Mouse (Mus musculus) liver, adult 2 months (tissue): Measurements from ENCODE around the gene Cpne6. TPM values are rescaled to one million over a fixed set of nuclear protein-coding genes. Genes with fewer than 3 reads are reported as not detected.

Experiments used
- DNase-seq: peaks from one replicate; pipeline ENCODE4 v3.0.0-alpha.2; 2011; ENCODE audit warnings: low read depth, low spot score; ENCODE audit errors: extremely low read depth
- H3K27ac ChIP-seq: fragments of 200-500 bp; replicated peaks from 2 replicates; pipeline ENCODE4 v1.5.1; 2012; ENCODE audit warnings: low read depth, mild to moderate bottlenecking, control low read depth, inconsistent platforms, low read length; ENCODE audit not compliant: insufficient read depth
- H3K27me3 ChIP-seq: fragments of 200-500 bp; 2 replicates; pipeline ENCODE4 v1.6.1; 2012; ENCODE audit warnings: mild to moderate bottlenecking, moderate library complexity, low read length, inconsistent platforms; ENCODE audit not compliant: control insufficient read depth, insufficient read depth
- H3K36me3 ChIP-seq: fragments of 200-500 bp; 2 replicates; pipeline ENCODE4 v1.6.1; 2012; ENCODE audit warnings: low read length, inconsistent platforms; ENCODE audit not compliant: control insufficient read depth, insufficient read depth
- H3K4me1 ChIP-seq: fragments of 200-500 bp; 2 replicates; pipeline ENCODE4 v1.6.1; 2011; ENCODE audit warnings: low read length; ENCODE audit not compliant: control insufficient read depth, insufficient read depth
- H3K4me3 ChIP-seq: fragments of 200-500 bp; 2 replicates; pipeline ENCODE4 v1.5.1; 2011; ENCODE audit warnings: low read depth, mild to moderate bottlenecking, control low read depth, low read length, moderate library complexity; ENCODE audit not compliant: insufficient read depth
- H3K79me2 ChIP-seq: fragments of 200-500 bp; 2 replicates; pipeline ENCODE4 v1.6.1; 2012; ENCODE audit warnings: inconsistent platforms, mild to moderate bottlenecking, low read length, moderate library complexity; ENCODE audit not compliant: control insufficient read depth, insufficient read depth
- H3K9ac ChIP-seq: fragments of 200-500 bp; 2 replicates; pipeline ENCODE4 v1.6.1; 2012; ENCODE audit warnings: low read depth, mild to moderate bottlenecking, control low read depth, inconsistent platforms, low read length
- CTCF ChIP-seq: fragments of 200-500 bp; IDR thresholded peaks from 2 replicates; pipeline ENCODE4 v1.5.1; 2011; ENCODE audit warnings: low read depth, low read length, control low read depth
- POLR2A ChIP-seq: fragments of 200-500 bp; IDR thresholded peaks from 2 replicates; pipeline ENCODE4 v1.6.1; 2011; ENCODE audit warnings: low read length, control low read depth; ENCODE audit not compliant: insufficient read depth; ENCODE audit errors: extremely low read depth
- WGBS: fragments of 180-500 bp; shearing (Covaris S2); methylation state at CpG from one replicate; pipeline ENCODE4 v1.1.7; 2018; 5-methylcytosine and 5-hydroxymethylcytosine counted together
- polyA plus RNA-seq: library from polyadenylated mRNA; depleted of rRNA; stranded (reverse); fragments of >200 nt; gene quantifications from 2 replicates; pipeline ENCODE4 v1.2.3, GENCODE M21; 2012; rRNA removed
- total RNA-seq: library from RNA; depleted of rRNA; stranded (reverse); fragments of >200 nt; gene quantifications from 2 replicates; pipeline ENCODE4 v1.2.3, GENCODE M21; 2014; rRNA removed

Cpne6 gene
- total RNA-seq: not detected in 2 replicates
- polyA plus RNA-seq: not detected in 2 replicates

DNA sequence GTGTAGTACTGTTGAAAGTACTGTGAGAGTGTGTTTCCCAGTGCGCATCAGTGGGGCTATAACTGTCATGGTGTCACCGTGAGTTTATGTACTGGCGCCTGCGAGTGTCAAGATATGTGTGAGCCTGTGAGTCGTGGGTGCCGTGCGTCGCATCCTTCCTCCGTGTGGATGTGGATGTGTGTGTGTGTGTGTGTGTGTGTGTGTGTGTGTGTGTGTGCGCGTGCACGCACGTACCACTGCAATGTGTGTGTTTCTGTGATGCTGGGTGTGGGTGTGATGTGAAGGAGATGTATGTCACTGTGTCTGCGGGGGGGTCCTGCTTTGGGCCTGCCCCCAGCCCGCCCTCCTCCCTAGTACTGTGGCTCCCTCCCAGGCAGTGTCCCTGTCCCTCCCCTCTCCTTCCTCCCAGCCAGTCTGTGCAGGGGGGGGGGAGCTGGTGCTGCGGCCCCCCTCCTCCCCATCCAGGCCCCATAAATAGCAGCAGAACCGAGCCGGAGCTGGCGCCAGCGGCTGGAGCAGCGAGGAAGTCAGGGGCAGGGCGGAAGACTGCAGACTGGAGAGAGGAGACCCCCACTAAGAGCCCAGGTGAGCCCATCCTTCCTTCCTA is at the start of gene Cpne6:
Gene Cpne6 (plus strand): TSS at position 321 of the 607 bp plus-strand sequence.
- no peaks in the 10 kb centered on the region for H3K79me2 ChIP-seq
- WGBS: 78% methylated on average over 17 of the region's 22 CpGs
- H3K9ac ChIP-seq: no peak within 1 kb of the TSS
- H3K27ac ChIP-seq: no peak within 1 kb of the TSS
- H3K36me3 ChIP-seq: no peaks in the 10 kb centered on the region
- H3K4me1 ChIP-seq: no peaks in the 10 kb centered on the region
- no peak for DNase-seq
- TF ChIP-seq CTCF: no peak
- no peak for TF ChIP-seq POLR2A
- peaks cover 4% of the 10 kb centered on the region; the same call in 1 of the 2 replicates for H3K27me3 ChIP-seq
- H3K4me3 ChIP-seq: no peak within 1 kb of the TSS

DNA sequence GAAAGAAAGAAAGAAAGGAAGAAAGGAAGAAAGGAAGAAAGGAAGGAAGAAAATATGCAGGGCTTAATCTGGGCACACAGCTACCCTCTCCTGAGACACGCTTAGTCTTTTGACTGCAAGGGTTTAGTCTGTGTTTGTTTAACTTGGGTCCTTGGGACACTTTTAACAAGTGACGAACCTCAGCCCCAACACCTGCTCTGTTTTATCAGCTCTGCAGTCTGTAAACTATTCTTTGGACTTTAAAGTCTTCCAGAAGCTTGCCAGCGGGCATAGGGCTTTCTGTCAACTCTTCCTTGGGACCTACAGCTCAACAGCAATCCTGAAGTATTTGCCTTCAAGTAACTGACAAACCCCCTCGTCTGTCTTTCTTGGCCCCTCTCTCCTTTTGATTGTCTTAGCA is 48.5 kb upstream of the Cpne6 start:
- Histone ChIP-seq H3K36me3 (no peaks in the 10 kb centered on the region), H3K4me1 (peaks cover 17% of the 10 kb centered on the region), H3K79me2 (no peaks in the 10 kb centered on the region), H3K9ac (no peak overlapping the region), H3K4me3 (no peak overlapping the region), H3K27ac (no peak overlapping the region; the same call in 1 of the 2 replicates), H3K27me3 (no peaks in the 10 kb centered on the region)
- 13% methylated on average over 4 of the region's 4 CpGs for WGBS
- TF ChIP-seq POLR2A (no peak), CTCF (no peak)
- DNase-seq: peak; percentile 86

DNA sequence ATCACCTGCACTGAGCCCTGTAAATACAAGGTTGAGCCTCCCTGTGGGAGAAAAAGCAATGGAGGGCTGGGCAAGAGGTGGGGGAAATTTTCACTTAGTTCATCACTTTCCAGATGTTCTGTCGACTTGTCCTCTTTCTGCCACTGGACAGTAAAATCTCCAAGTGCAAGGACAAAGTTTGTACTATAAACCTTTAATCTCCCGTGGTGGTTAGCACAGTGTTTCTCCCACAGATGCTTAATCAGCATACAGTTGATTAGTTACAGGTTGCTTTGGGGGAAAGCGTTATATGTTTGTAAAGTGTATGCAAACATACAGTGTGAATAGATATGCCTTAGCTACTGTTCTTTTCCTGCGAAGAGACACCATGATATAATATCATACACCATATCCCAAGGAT is 43.8 kb upstream of the Cpne6 start:
- Histone ChIP-seq H3K4me1 (peaks cover 26% of the 10 kb centered on the region), H3K4me3 (no peak overlapping the region), H3K36me3 (no peaks in the 10 kb centered on the region), H3K27ac (no peak overlapping the region), H3K79me2 (no peaks in the 10 kb centered on the region), H3K9ac (no peak overlapping the region), H3K27me3 (no peaks in the 10 kb centered on the region)
- DNase-seq: no peak
- no peak for TF ChIP-seq POLR2A
- no peak for TF ChIP-seq CTCF
- WGBS: 67% methylated on average over 4 of the region's 4 CpGs

DNA sequence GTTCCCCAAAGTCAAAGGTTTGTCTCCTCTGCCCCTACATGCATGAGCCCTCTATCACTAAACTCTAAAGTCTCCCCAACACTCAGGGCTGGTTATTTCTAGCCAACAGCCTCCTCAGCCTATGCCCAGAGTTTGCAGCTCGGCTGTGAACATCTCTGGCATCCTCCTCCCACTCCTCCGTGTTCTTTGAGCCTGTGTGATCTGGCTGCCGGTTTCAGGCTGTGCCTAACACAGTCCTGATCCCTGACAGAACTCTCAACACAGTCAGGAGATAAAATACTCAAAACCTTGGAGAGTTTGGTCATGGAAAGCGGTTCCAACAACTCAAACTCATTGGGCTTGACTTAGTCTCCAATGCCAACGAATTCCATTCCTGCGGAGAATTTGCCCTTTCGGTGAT is 43.1 kb upstream of the Cpne6 start:
- peak overlapping the region; percentile 86 for H3K27ac ChIP-seq
- WGBS: 59% methylated on average over 7 of the region's 7 CpGs
- no peak for TF ChIP-seq POLR2A
- no peak for TF ChIP-seq CTCF
- no peak for DNase-seq
- H3K4me3 ChIP-seq: no peak overlapping the region
- H3K36me3 ChIP-seq: no peaks in the 10 kb centered on the region
- H3K4me1 ChIP-seq: peaks cover 23% of the 10 kb centered on the region
- H3K27me3 ChIP-seq: no peaks in the 10 kb centered on the region
- no peaks in the 10 kb centered on the region for H3K79me2 ChIP-seq
- H3K9ac ChIP-seq: no peak overlapping the region

DNA sequence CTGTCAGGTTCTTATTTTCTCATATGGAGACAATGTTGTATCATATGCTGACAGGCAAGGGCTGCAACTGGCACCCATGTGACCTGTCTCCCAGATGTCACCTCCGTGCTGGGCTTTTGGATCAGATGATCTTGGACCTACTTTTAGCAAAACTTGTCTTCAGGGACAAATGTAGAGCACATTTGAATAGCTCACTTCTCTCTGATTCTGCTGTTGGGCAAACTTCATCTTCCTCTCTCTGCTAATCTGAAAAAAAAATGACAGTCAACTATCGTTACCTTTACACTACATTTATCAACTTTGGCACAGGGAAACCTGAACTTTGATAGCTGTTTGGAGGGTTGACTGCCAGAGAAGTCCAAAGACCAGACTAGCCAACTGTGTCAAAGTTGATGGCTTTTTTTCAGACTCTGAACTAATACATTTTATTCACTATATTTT is 41.9 kb upstream of the Cpne6 start:
- H3K79me2 ChIP-seq: no peaks in the 10 kb centered on the region
- peak; percentile 96 for DNase-seq
- H3K9ac ChIP-seq: peak overlapping the region; percentile 18; the same call in 1 of the 2 replicates
- no peaks in the 10 kb centered on the region for H3K36me3 ChIP-seq
- H3K4me3 ChIP-seq: no peak overlapping the region
- H3K4me1 ChIP-seq: peaks cover 23% of the 10 kb centered on the region
- no peak for TF ChIP-seq CTCF
- TF ChIP-seq POLR2A: no peak
- WGBS: 13% methylated on average over 2 of the region's 2 CpGs
- no peaks in the 10 kb centered on the region for H3K27me3 ChIP-seq
- H3K27ac ChIP-seq: peak overlapping the region; percentile 86

DNA sequence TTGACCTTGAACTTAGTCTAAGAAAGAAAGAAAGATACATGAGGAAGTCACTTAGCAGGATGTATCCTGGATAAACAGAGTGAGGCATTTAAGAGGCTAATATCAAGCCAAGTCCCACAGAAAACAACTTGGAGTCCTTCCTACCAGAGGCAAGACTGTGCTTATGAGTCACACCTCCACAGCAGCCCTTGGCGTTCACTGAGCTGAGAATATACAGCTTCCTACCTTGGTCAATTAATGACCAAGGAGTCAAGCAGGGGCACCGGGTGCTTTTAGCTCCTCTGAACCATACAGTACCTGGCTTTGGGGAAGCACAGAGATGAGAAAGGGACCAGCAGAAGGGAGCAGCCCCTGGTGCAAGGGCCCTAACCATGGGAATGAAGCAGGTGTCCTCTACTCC is 41.2 kb upstream of the Cpne6 start:
- 9% methylated on average over 2 of the region's 2 CpGs for WGBS
- peak; percentile 62 for DNase-seq
- Histone ChIP-seq H3K36me3 (no peaks in the 10 kb centered on the region), H3K9ac (no peak overlapping the region), H3K27me3 (no peaks in the 10 kb centered on the region), H3K27ac (peak overlapping the region; percentile 92), H3K4me3 (no peak overlapping the region), H3K79me2 (no peaks in the 10 kb centered on the region), H3K4me1 (peaks cover 23% of the 10 kb centered on the region)
- no peak for TF ChIP-seq POLR2A
